Mouse (Mus musculus): ENCODE measurements around the gene Sgsh. TPM values are rescaled to one million over a fixed set of nuclear protein-coding genes. Genes with fewer than 3 reads are reported as not detected.

Sgsh gene
- polyA plus RNA-seq (2011; ENCODE audit: insufficient read length, low read depth, missing spikeins) = 16.1 and 17.3 TPM in 2 replicates

DNA sequence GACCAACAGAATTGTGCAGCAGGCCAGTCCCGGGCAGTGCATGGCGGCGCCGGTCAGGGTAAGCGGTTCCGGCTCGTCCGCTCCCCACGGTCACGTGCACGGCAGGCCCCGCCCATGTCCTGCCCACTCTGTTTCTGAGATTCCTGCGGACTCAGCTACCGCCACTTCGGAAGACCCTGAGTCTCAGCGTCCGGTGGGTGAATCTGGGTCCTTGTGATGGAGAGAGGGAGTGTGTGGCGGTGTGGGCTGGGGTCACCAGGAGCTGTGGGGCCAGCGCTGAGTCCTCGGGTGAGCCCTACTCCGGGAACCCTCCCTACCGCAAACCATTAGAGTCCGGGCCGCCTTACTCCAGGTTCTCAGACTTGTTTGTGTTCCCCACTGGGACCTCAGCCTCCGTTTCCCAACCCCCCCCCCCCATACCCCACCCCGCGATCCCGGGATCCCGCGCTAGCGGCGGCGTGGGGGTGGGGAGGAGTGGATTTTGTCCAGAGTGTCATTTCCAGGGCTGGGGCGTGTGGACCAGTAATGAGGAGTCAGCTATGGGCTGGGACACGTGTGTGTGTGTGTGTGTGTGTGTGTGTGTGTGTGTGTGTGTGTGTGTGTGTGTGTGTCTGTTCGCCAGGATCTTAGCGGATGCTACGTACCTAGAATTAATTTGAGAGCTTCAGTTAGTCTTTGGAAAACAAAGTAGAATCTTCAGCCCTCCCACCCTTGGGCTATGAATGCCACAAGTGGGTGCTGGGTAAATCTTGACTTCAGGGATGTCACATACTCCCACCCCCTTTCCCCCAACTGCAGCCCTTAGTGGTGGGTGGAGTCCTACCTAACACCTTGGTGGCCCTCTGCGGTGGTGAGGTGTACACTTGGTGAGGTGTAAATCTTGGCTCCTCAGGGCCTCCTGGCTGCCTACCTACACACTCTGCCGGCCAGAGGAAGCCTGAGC lies at the start of gene Sgsh, which contains the start of gene Slc26a11:
TSS of gene Sgsh (minus strand) at position 94 of the 943 bp plus-strand sequence.
TSS of gene Slc26a11 (plus strand) at position 115 of the 943 bp plus-strand sequence.
- Histone ChIP-seq H3K4me1 (ENCODE audit: control insufficient read depth, insufficient read depth, low read length) (no peaks in the 10 kb centered on the region), H3K27ac (ENCODE audit: insufficient read depth, low read length) (peak within 1 kb of the TSS; percentile 48), H3K4me3 (ENCODE audit: insufficient read depth, low read length) (peak within 1 kb of the TSS; percentile 90)
- TF ChIP-seq CTCF (IDR thresholded peaks at IDR 0.05; ENCODE audit: borderline replicate concordance, insufficient read depth, low read length) = no peak
- peak; percentile 85 for TF ChIP-seq POLR2A (IDR thresholded peaks at IDR 0.05; ENCODE audit: low read depth, low read length)

DNA sequence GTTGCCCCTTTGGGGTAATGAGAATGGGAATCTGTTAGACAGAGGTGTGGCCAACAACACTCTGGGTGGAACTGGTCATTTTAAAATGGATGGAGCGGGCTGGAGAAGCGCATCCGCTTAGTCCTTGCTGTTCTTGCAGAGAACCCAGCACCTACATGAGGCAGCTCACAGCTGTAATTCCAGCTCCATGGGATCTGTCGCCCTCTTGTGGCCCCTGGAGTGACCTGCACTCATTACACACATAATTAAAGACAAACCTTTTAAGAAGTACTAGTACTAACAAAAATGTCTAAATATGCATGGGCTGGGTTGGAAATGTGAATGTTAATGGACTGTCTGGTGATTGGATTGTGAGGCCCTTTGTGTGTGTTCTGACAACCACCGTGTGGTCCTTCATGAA lies 49.3 kb upstream of the Sgsh start:
- TF ChIP-seq CTCF (IDR thresholded peaks at IDR 0.05; ENCODE audit: borderline replicate concordance, insufficient read depth, low read length) = peak; percentile 59
- TF ChIP-seq POLR2A (IDR thresholded peaks at IDR 0.05; ENCODE audit: low read depth, low read length) = no peak
- Histone ChIP-seq H3K4me3 (ENCODE audit: insufficient read depth, low read length) (no peak overlapping the region), H3K4me1 (ENCODE audit: control insufficient read depth, insufficient read depth, low read length) (no peaks in the 10 kb centered on the region), H3K27ac (ENCODE audit: insufficient read depth, low read length) (no peak overlapping the region)

- TF ChIP-seq CTCF (IDR thresholded peaks at IDR 0.05; ENCODE audit: borderline replicate concordance, insufficient read depth, low read length) (no peak), POLR2A (IDR thresholded peaks at IDR 0.05; ENCODE audit: low read depth, low read length) (no peak)
- Histone ChIP-seq H3K4me1 (ENCODE audit: control insufficient read depth, insufficient read depth, low read length) (no peaks in the 10 kb centered on the region), H3K27ac (ENCODE audit: insufficient read depth, low read length) (peak overlapping the region; percentile 10; the same call in 1 of the 2 replicates), H3K4me3 (ENCODE audit: insufficient read depth, low read length) (no peak overlapping the region)
Measured at GRCm38 (mm10) chr11:119402501-119403160, 47.3 kb upstream of the Sgsh start.

GRCm38 (mm10) chr11:119396461-119396860 lies 41.1 kb upstream of the Sgsh start:
- no peak for TF ChIP-seq CTCF (IDR thresholded peaks at IDR 0.05; ENCODE audit: borderline replicate concordance, insufficient read depth, low read length)
- TF ChIP-seq POLR2A (IDR thresholded peaks at IDR 0.05; ENCODE audit: low read depth, low read length) = no peak
- H3K4me1 ChIP-seq (ENCODE audit: control insufficient read depth, insufficient read depth, low read length) = peaks cover 6% of the 10 kb centered on the region; the same call in 1 of the 2 replicates
- no peak overlapping the region for H3K27ac ChIP-seq (ENCODE audit: insufficient read depth, low read length)
- no peak overlapping the region for H3K4me3 ChIP-seq (ENCODE audit: insufficient read depth, low read length)

- Histone ChIP-seq H3K4me3 (ENCODE audit: insufficient read depth, low read length) (no peak overlapping the region; the same call in 1 of the 2 replicates), H3K4me1 (ENCODE audit: control insufficient read depth, insufficient read depth, low read length) (peaks cover 6% of the 10 kb centered on the region), H3K27ac (ENCODE audit: insufficient read depth, low read length) (no peak overlapping the region)
- TF ChIP-seq POLR2A (IDR thresholded peaks at IDR 0.05; ENCODE audit: low read depth, low read length) (no peak), CTCF (IDR thresholded peaks at IDR 0.05; ENCODE audit: borderline replicate concordance, insufficient read depth, low read length) (no peak)
Measured at GRCm38 (mm10) chr11:119395931-119396330, 40.6 kb upstream of the Sgsh start.

- H3K4me1 ChIP-seq (ENCODE audit: control insufficient read depth, insufficient read depth, low read length) = peaks cover 6% of the 10 kb centered on the region
- no peak for TF ChIP-seq CTCF (IDR thresholded peaks at IDR 0.05; ENCODE audit: borderline replicate concordance, insufficient read depth, low read length)
- TF ChIP-seq POLR2A (IDR thresholded peaks at IDR 0.05; ENCODE audit: low read depth, low read length) = no peak
- peak overlapping the region; percentile 83 for H3K4me3 ChIP-seq (ENCODE audit: insufficient read depth, low read length)
- H3K27ac ChIP-seq (ENCODE audit: insufficient read depth, low read length) = no peak overlapping the region
Measured at GRCm38 (mm10) chr11:119395394-119395793, 40.1 kb upstream of the Sgsh start.

DNA sequence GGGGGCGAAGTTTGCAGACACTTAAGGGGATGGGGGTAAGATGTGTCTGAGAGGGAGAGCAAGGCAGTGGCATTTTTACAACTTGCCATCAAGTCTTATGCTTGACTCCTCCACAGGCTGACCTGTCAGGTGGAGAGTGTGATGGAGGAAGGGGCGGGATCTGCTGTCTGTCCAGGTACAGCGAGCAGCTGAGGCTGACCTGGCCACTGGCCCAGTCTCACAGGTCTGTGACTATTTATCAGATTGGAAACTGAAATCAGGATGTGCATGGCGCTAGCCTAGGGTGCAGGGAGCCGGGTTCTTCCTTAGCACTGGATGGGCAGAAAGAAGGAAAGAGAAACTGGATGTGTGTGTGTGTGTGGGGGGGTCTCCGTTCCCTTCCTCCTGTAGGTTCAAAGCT lies 38.9 kb upstream of the Sgsh start:
- TF ChIP-seq CTCF (IDR thresholded peaks at IDR 0.05; ENCODE audit: borderline replicate concordance, insufficient read depth, low read length) (no peak), POLR2A (IDR thresholded peaks at IDR 0.05; ENCODE audit: low read depth, low read length) (no peak)
- peak overlapping the region; percentile 83 for H3K4me3 ChIP-seq (ENCODE audit: insufficient read depth, low read length)
- no peak overlapping the region for H3K27ac ChIP-seq (ENCODE audit: insufficient read depth, low read length)
- peaks cover 6% of the 10 kb centered on the region for H3K4me1 ChIP-seq (ENCODE audit: control insufficient read depth, insufficient read depth, low read length)

GRCm38 (mm10) chr11:119393483-119393804 lies 38.1 kb upstream of the Sgsh start:
- Histone ChIP-seq H3K27ac (ENCODE audit: insufficient read depth, low read length) (peak overlapping the region; percentile 79), H3K4me3 (ENCODE audit: insufficient read depth, low read length) (peak overlapping the region; percentile 83), H3K4me1 (ENCODE audit: control insufficient read depth, insufficient read depth, low read length) (peaks cover 6% of the 10 kb centered on the region)
- TF ChIP-seq POLR2A (IDR thresholded peaks at IDR 0.05; ENCODE audit: low read depth, low read length) (0 out of 2 replicates have a peak, but pooled peaks have one; percentile 17), CTCF (IDR thresholded peaks at IDR 0.05; ENCODE audit: borderline replicate concordance, insufficient read depth, low read length) (no peak)

- TF ChIP-seq CTCF (IDR thresholded peaks at IDR 0.05; ENCODE audit: borderline replicate concordance, insufficient read depth, low read length) (no peak), POLR2A (IDR thresholded peaks at IDR 0.05; ENCODE audit: low read depth, low read length) (peak; percentile 97)
- Histone ChIP-seq H3K4me1 (ENCODE audit: control insufficient read depth, insufficient read depth, low read length) (peaks cover 6% of the 10 kb centered on the region), H3K4me3 (ENCODE audit: insufficient read depth, low read length) (peak within 1 kb of the TSS; percentile 83), H3K27ac (ENCODE audit: insufficient read depth, low read length) (peak within 1 kb of the TSS; percentile 79)
Measured at GRCm38 (mm10) chr11:119392800-119393482, 37.6 kb upstream of the Sgsh start, which contains the start of gene Rnf213. Gene Rnf213 (plus strand): TSS chr11:119393100.
